ENCODE assay signal across 10 mouse cellular contexts in the genomic region with DNA sequence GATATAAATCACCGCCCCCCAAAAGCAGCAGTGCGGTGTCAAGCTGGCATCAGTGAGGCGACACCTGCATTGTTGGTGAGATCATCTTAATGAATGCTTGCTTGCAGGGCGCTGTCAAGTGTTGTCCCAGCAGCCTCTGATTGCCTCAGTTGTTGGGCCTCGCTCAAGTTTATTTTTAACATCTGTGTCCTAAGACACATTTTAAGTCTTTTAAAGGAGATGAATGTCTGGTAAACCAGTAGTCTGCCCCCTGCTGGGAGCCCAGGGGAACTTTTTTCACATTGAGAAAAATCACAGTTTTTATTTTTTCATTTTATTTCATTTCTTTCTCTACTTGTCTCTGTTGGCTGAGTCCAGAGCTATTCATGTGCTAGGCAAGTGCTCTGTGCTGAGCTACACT. TPM values are rescaled to one million over a fixed set of nuclear protein-coding genes. Genes with fewer than 3 reads are reported as not detected.
DNase-seq lines count a peak whose midpoint lies in the region; ATAC-seq lines count a peak whose summit lies in the region.
"Had no signal": no experiment of that assay in that cellular context is flagged by ENCODE, and none has a peak within 500 bp of the region (broad histone marks: within the 10 kb centered on the region; RNA-seq: fewer than 3 reads in every experiment).

No protein-coding gene starts in this region.

- no peak overlapping the region for H3K4me2 ChIP-seq in kidney, embryonic 14.5 days (replicated peaks; ENCODE audit: low read depth, low read length)
- H3K4me2 ChIP-seq in midbrain, embryonic 15.5 days, result no peak overlapping the region
- H3K4me2 ChIP-seq: stomach, embryonic 15.5 days had no signal

- H3K36me3 ChIP-seq in kidney, embryonic 14.5 days (ENCODE audit: control insufficient read depth, insufficient read depth, low read length), result no peaks in the 10 kb centered on the region
- no peaks in the 10 kb centered on the region for H3K36me3 ChIP-seq in midbrain, embryonic 15.5 days (replicated peaks)
- H3K36me3 ChIP-seq: stomach, embryonic 15.5 days had no signal

- intact Hi-C loops in gastrocnemius, postnatal 36 days (cut with DNase I), result no loop called here

- peak; percentile 34 for DNase-seq in gastrocnemius, adult 18-20 months (ENCODE audit: low spot score)
- DNase-seq in gastrocnemius, postnatal 36 days, result no peak
- DNase-seq in right cerebral cortex, postnatal 14 days, result peak; percentile 30
- no peak for DNase-seq in right cerebral cortex, adult 18-20 months
- DNase-seq in embryo, embryonic 9.5 days (ENCODE audit: extremely low spot score), result peak; percentile 10
- DNase-seq in retina, postnatal 1 day, result peak; percentile 33

- 80% methylated on average over 5 of the region's 5 CpGs for WGBS in kidney, embryonic 14.5 days
- 86% methylated on average over 5 of the region's 5 CpGs for WGBS in midbrain, embryonic 15.5 days

- H3K9ac ChIP-seq in kidney, embryonic 14.5 days (ENCODE audit: low read depth, low read length), result no peak overlapping the region
- no peak overlapping the region for H3K9ac ChIP-seq in midbrain, embryonic 15.5 days
- H3K9ac ChIP-seq: stomach, embryonic 15.5 days had no signal

- no peaks in the 10 kb centered on the region for H3K4me1 ChIP-seq in kidney, embryonic 14.5 days (ENCODE audit: control insufficient read depth, insufficient read depth, low read length)
- H3K4me1 ChIP-seq in midbrain, embryonic 15.5 days, result no peaks in the 10 kb centered on the region
- H3K4me1 ChIP-seq: stomach, embryonic 15.5 days had no signal

- H3K4me3 ChIP-seq in kidney, embryonic 14.5 days (ENCODE audit: low read length), result no peak overlapping the region
- H3K4me3 ChIP-seq in midbrain, embryonic 15.5 days, result no peak overlapping the region
- H3K4me3 ChIP-seq: stomach, embryonic 15.5 days had no signal

- ATAC-seq in kidney, embryonic 14.5 days (ENCODE audit: low FRiP score, low TSS enrichment), result no peak
- ATAC-seq in midbrain, embryonic 15.5 days (replicated peaks), result no peak

- H3K9me3 ChIP-seq in kidney, embryonic 14.5 days (ENCODE audit: control insufficient read depth, low read length), result no peaks in the 10 kb centered on the region
- H3K9me3 ChIP-seq in midbrain, embryonic 15.5 days, result no peaks in the 10 kb centered on the region
- H3K9me3 ChIP-seq: stomach, embryonic 15.5 days had no signal

- H3K27me3 ChIP-seq in kidney, embryonic 14.5 days (ENCODE audit: control insufficient read depth, insufficient read depth, low read length), result no peaks in the 10 kb centered on the region
- no peaks in the 10 kb centered on the region for H3K27me3 ChIP-seq in midbrain, embryonic 15.5 days (replicated peaks)
- H3K27me3 ChIP-seq: stomach, embryonic 15.5 days had no signal

- no peak overlapping the region for H3K27ac ChIP-seq in kidney, embryonic 14.5 days (ENCODE audit: low read depth, low read length)
- H3K27ac ChIP-seq in midbrain, embryonic 15.5 days, result no peak overlapping the region
- H3K27ac ChIP-seq: macrophage; stomach, embryonic 15.5 days had no signal

RNA-seq across cellular contexts. Expression of a gene that starts 34.3 kb away (rescaled TPM):
- total RNA-seq in gastrocnemius, adult 18-20 months (2021), result 1 to 10 TPM; 3.8 to 4.7 TPM
- 1 to 10 TPM; 4.8 to 5.1 TPM for total RNA-seq in gastrocnemius, postnatal 36 days (2021)
- 10.2 and 12.6 TPM in 2 replicates for polyA plus RNA-seq in kidney, embryonic 14.5 days (2014; fragmentation: Nextera tagmentation; extraction: Ambion mirVana)
- polyA plus RNA-seq in midbrain, embryonic 15.5 days (2015; fragmentation: Nextera tagmentation; extraction: Ambion mirVana), result 16.8 and 18.2 TPM in 2 replicates

Comparison
In these comparisons a context has a peak if more than half of its experiments do, and no peak if none do; other contexts are left out.
1. DNase-seq: peak in gastrocnemius, adult 18-20 months (single experiment), right cerebral cortex, postnatal 14 days (single experiment), embryo, embryonic 9.5 days (single experiment) and retina, postnatal 1 day (single experiment); none in gastrocnemius, postnatal 36 days (0 of 2) and right cerebral cortex, adult 18-20 months (single experiment).